Mouse (Mus musculus) liver, embryonic 14 days (tissue): ENCODE measurements around the gene Gm3373. TPM values are rescaled to one million over a fixed set of nuclear protein-coding genes. Genes with fewer than 3 reads are reported as not detected.

Experiments
- polyA plus RNA-seq: library from polyadenylated mRNA; depleted of rRNA; stranded (reverse); fragments of >200 nt; gene quantifications from 2 replicates; pipeline ENCODE4 v1.2.3, GENCODE M21; 2012; rRNA removed

Gm3373 gene
- 0.03 TPM in 1 of 2 replicates, not detected in the other for polyA plus RNA-seq

GRCm38 (mm10) chr14:5741477-5741876 lies at the start of gene Gm3373:
TSS of gene Gm3373 (minus strand) at chr14:5741577.

GRCm38 (mm10) chr14:5687357-5687756 lies 54.0 kb downstream of the Gm3373 start, which contains the start of gene Gm9603:
TSS of gene Gm9603 (minus strand) at chr14:5687457.

Other genes starting within 250 kb of the Gm3373 start
- 0.02 TPM in 2 replicates for gene Gm3488, start 239.9 kb downstream of the Gm3373 start, polyA plus RNA-seq
- gene Gm3532, start 203.1 kb downstream of the Gm3373 start, polyA plus RNA-seq = not detected in 2 replicates
- not detected in 2 replicates for gene Gm8265, start 108.5 kb downstream of the Gm3373 start, polyA plus RNA-seq
- not detected in 2 replicates for gene Gm9603, start 54.1 kb downstream of the Gm3373 start, polyA plus RNA-seq
- gene Gm3383, start 66.4 kb upstream of the Gm3373 start, polyA plus RNA-seq = 0.05 and 0.07 TPM in 2 replicates
- not detected in 2 replicates for gene Gm3424, start 88.8 kb upstream of the Gm3373 start, polyA plus RNA-seq
- not detected in 2 replicates for gene Gm8237, start 138.8 kb upstream of the Gm3373 start, polyA plus RNA-seq
- gene Gm3248, start 220.2 kb upstream of the Gm3373 start, polyA plus RNA-seq = 0.02 and 0.05 TPM in 2 replicates
- not detected in 2 replicates for gene Gm3453, start 237.6 kb upstream of the Gm3373 start, polyA plus RNA-seq